Mouse (Mus musculus) forebrain, embryonic 16.5 days (tissue): ENCODE measurements around the gene Olfr220. TPM values are rescaled to one million over a fixed set of nuclear protein-coding genes. Genes with fewer than 3 reads are reported as not detected.

Source experiments
- ATAC-seq: fragments of 200-750 bp; cut with Nextera tagmentation; 2 replicates; pipeline ENCODE4 v1.8.0; 2017; ENCODE audit warnings: mild to moderate bottlenecking, moderate library complexity
- H3K27ac ChIP-seq: fragments of 300-500 bp; sonication (generic); 2 replicates; pipeline ENCODE4 v1.5.1; 2014; ENCODE audit warnings: low read length, control low read depth
- H3K27me3 ChIP-seq: fragments of 300-500 bp; sonication (generic); replicated peaks from 2 replicates; pipeline ENCODE4 v1.6.1; 2014; ENCODE audit warnings: low read length; ENCODE audit not compliant: control insufficient read depth, insufficient read depth
- H3K36me3 ChIP-seq: fragments of 300-500 bp; sonication (generic); 2 replicates; pipeline ENCODE4 v1.6.1; 2014; ENCODE audit not compliant: control insufficient read depth, insufficient read depth
- H3K4me1 ChIP-seq: fragments of 300-500 bp; sonication (generic); replicated peaks from 2 replicates; pipeline ENCODE4 v1.6.1; 2014; ENCODE audit warnings: low read length; ENCODE audit not compliant: control insufficient read depth, insufficient read depth
- H3K4me2 ChIP-seq: fragments of 300-500 bp; sonication (generic); 2 replicates; pipeline ENCODE4 v1.6.1; 2014; ENCODE audit warnings: mild to moderate bottlenecking, low read length, control low read depth
- H3K4me3 ChIP-seq: fragments of 300-500 bp; sonication (generic); replicated peaks from 2 replicates; pipeline ENCODE4 v1.5.1; 2014; ENCODE audit warnings: mild to moderate bottlenecking, low read length, control low read depth
- H3K9ac ChIP-seq: fragments of 300-500 bp; sonication (generic); replicated peaks from 2 replicates; pipeline ENCODE4 v1.6.1; 2014; ENCODE audit warnings: low read depth, low read length, control low read depth
- H3K9me3 ChIP-seq: fragments of 300-500 bp; sonication (generic); 2 replicates; pipeline ENCODE4 v1.6.1; 2016; ENCODE audit warnings: low read length; ENCODE audit not compliant: control insufficient read depth
- WGBS: fragments of 180-500 bp; shearing (Covaris S2); extraction: QIAGEN DNeasy Blood & Tissue Kit; methylation state at CpG from one replicate; pipeline ENCODE4 v1.1.7; 2014; 5-methylcytosine and 5-hydroxymethylcytosine counted together
- polyA plus RNA-seq: library from polyadenylated mRNA; unstranded; fragments of >200 nt; fragmentation: Nextera tagmentation; extraction: Ambion mirVana; gene quantifications from 2 replicates; pipeline ENCODE4 v1.2.1, GENCODE M21; 2015

Gene Olfr220
- polyA plus RNA-seq, 1 experiment from 2014 or later = not detected

GRCm38 (mm10) chr1:174466240-174466639 is 24.4 kb downstream of the Olfr220 start:
- H3K9ac ChIP-seq = no peak overlapping the region
- 30% methylated on average over 2 of the region's 2 CpGs for WGBS
- no peak overlapping the region for H3K4me3 ChIP-seq
- ATAC-seq = no peak
- H3K9me3 ChIP-seq = no peaks in the 10 kb centered on the region
- H3K27ac ChIP-seq = no peak overlapping the region
- H3K4me1 ChIP-seq = no peaks in the 10 kb centered on the region
- no peaks in the 10 kb centered on the region for H3K36me3 ChIP-seq
- no peak overlapping the region for H3K4me2 ChIP-seq
- no peaks in the 10 kb centered on the region for H3K27me3 ChIP-seq

- Histone ChIP-seq H3K4me2 (no peak overlapping the region), H3K27me3 (no peaks in the 10 kb centered on the region), H3K27ac (no peak overlapping the region), H3K9ac (no peak overlapping the region), H3K36me3 (no peaks in the 10 kb centered on the region), H3K4me3 (no peak overlapping the region), H3K9me3 (no peaks in the 10 kb centered on the region), H3K4me1 (no peaks in the 10 kb centered on the region)
- ATAC-seq = peak; percentile 87
- WGBS = 3% methylated on average over 6 of the region's 6 CpGs
These were observed 27.9 kb downstream of the Olfr220 start for GRCm38 (mm10) chr1:174469736-174470135.

GRCm38 (mm10) chr1:174482567-174482966 is 40.7 kb downstream of the Olfr220 start:
- WGBS = 97% methylated on average over 6 of the region's 6 CpGs
- no peak for ATAC-seq
- Histone ChIP-seq H3K36me3 (no peaks in the 10 kb centered on the region), H3K4me1 (no peaks in the 10 kb centered on the region), H3K27ac (no peak overlapping the region), H3K4me3 (no peak overlapping the region), H3K9ac (no peak overlapping the region), H3K27me3 (no peaks in the 10 kb centered on the region), H3K4me2 (no peak overlapping the region), H3K9me3 (no peaks in the 10 kb centered on the region)

- H3K4me3 ChIP-seq = no peak overlapping the region
- 12% methylated on average over 4 of the region's 4 CpGs for WGBS
- no peak overlapping the region for H3K9ac ChIP-seq
- H3K27me3 ChIP-seq = no peaks in the 10 kb centered on the region
- no peak overlapping the region for H3K4me2 ChIP-seq
- no peaks in the 10 kb centered on the region for H3K9me3 ChIP-seq
- peaks cover 17% of the 10 kb centered on the region for H3K4me1 ChIP-seq
- no peak for ATAC-seq
- H3K27ac ChIP-seq = no peak overlapping the region
- no peaks in the 10 kb centered on the region for H3K36me3 ChIP-seq
These were observed 58.2 kb downstream of the Olfr220 start for GRCm38 (mm10) chr1:174500064-174500463.

Other genes starting within 250 kb of the Olfr220 start
- gene Olfr419, start 190.0 kb upstream of the Olfr220 start, polyA plus RNA-seq = not detected in 2 replicates
- gene Mptx1, start 111.6 kb upstream of the Olfr220 start, polyA plus RNA-seq = not detected in 2 replicates
- not detected in 2 replicates for gene Olfr417, start 77.0 kb upstream of the Olfr220 start, polyA plus RNA-seq
- not detected in 2 replicates for gene Olfr248, start 51.0 kb upstream of the Olfr220 start, polyA plus RNA-seq
- gene Olfr414, start 18.0 kb upstream of the Olfr220 start, polyA plus RNA-seq = not detected in 2 replicates
- gene Fmn2, start 59.7 kb downstream of the Olfr220 start, polyA plus RNA-seq = 5.2 and 6.9 TPM in 2 replicates